Mouse (Mus musculus) intestine, embryonic 14.5 days (tissue): ENCODE measurements around the gene Micu1. TPM values are rescaled to one million over a fixed set of nuclear protein-coding genes. Genes with fewer than 3 reads are reported as not detected.

Source experiments
- ATAC-seq: fragments of 200-750 bp; cut with Nextera tagmentation; replicated peaks from 2 replicates; pipeline ENCODE4 v1.8.0; 2017; ENCODE audit warnings: low read depth, moderate number of reproducible peaks, moderate TSS enrichment, moderate library complexity; ENCODE audit not compliant: low FRiP score, low TSS enrichment
- DNase-seq: peaks from one replicate; pipeline ENCODE4 v3.0.0-alpha.2; 2018; ENCODE audit warnings: low spot score
- H3K27ac ChIP-seq: fragments of 300-500 bp; sonication (generic); 2 replicates; pipeline ENCODE4 v1.5.1; 2014; ENCODE audit warnings: low read depth, mild to moderate bottlenecking, control low read depth
- H3K27me3 ChIP-seq: fragments of 300-500 bp; sonication (generic); replicated peaks from 2 replicates; pipeline ENCODE4 v1.6.1; 2014; ENCODE audit warnings: low read length, control low read depth; ENCODE audit not compliant: control insufficient read depth, insufficient read depth
- H3K36me3 ChIP-seq: fragments of 300-500 bp; sonication (generic); 2 replicates; pipeline ENCODE4 v1.6.1; 2014; ENCODE audit warnings: low read length, control low read depth; ENCODE audit not compliant: control insufficient read depth, insufficient read depth
- H3K4me1 ChIP-seq: fragments of 300-500 bp; sonication (generic); replicated peaks from 2 replicates; pipeline ENCODE4 v1.6.1; 2014; ENCODE audit warnings: low read length, control low read depth, mixed read lengths; ENCODE audit not compliant: control insufficient read depth, insufficient read depth
- H3K4me2 ChIP-seq: fragments of 300-500 bp; sonication (generic); 2 replicates; pipeline ENCODE4 v1.6.1; 2014; ENCODE audit warnings: low read length
- H3K4me3 ChIP-seq: fragments of 300-500 bp; sonication (generic); 2 replicates; pipeline ENCODE4 v1.5.1; 2014; ENCODE audit warnings: low read depth, low read length, control low read depth, mixed read lengths
- H3K9ac ChIP-seq: fragments of 300-500 bp; sonication (generic); 2 replicates; pipeline ENCODE4 v1.6.1; 2014; ENCODE audit warnings: mild to moderate bottlenecking, low read length
- H3K9me3 ChIP-seq: fragments of 300-500 bp; sonication (generic); 2 replicates; pipeline ENCODE4 v1.6.1; 2016; ENCODE audit warnings: low read length, control low read depth; ENCODE audit not compliant: control insufficient read depth
- WGBS: fragments of 180-500 bp; shearing (Covaris S2); extraction: QIAGEN DNeasy Blood & Tissue Kit; methylation state at CpG from one replicate; pipeline ENCODE4 v1.1.7; 2014; 5-methylcytosine and 5-hydroxymethylcytosine counted together
- polyA plus RNA-seq: library from polyadenylated mRNA; unstranded; fragments of >200 nt; fragmentation: Nextera tagmentation; extraction: Ambion mirVana; gene quantifications from 2 replicates; pipeline ENCODE4 v1.2.1, GENCODE M21; 2014

Micu1 gene
- polyA plus RNA-seq, 1 experiment from 2014 or later = 65.8 TPM

DNA sequence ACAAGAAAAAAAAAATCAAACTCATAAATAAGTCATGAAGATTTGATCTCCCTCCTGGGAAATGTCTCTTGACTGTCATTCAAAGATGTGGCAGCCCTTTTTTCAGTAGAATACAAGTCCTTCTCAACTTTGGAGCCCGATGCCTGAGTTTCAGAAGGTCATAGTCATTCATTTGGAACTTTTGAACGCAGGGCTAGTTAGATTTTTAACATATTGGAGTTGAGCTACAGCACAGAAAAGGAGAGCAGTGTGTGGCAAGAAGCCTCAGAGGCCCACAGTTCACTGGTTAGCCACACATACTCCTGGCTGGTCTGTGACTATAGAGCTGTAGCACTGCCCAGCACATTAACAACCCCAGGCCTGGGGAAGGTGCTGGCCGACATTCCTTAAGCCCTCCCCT, 96.1 kb downstream of the Micu1 start:
- H3K4me1 ChIP-seq = peaks cover 9% of the 10 kb centered on the region
- H3K36me3 ChIP-seq = peaks cover 14% of the 10 kb centered on the region; the same call in 1 of the 2 replicates
- no peak overlapping the region for H3K9ac ChIP-seq
- DNase-seq = no peak
- no peak overlapping the region for H3K4me2 ChIP-seq
- H3K27me3 ChIP-seq = no peaks in the 10 kb centered on the region
- ATAC-seq = no peak
- no peaks in the 10 kb centered on the region for H3K9me3 ChIP-seq
- no peak overlapping the region for H3K4me3 ChIP-seq
- WGBS = 77% methylated on average over 3 of the region's 3 CpGs
- H3K27ac ChIP-seq = no peak overlapping the region

DNA sequence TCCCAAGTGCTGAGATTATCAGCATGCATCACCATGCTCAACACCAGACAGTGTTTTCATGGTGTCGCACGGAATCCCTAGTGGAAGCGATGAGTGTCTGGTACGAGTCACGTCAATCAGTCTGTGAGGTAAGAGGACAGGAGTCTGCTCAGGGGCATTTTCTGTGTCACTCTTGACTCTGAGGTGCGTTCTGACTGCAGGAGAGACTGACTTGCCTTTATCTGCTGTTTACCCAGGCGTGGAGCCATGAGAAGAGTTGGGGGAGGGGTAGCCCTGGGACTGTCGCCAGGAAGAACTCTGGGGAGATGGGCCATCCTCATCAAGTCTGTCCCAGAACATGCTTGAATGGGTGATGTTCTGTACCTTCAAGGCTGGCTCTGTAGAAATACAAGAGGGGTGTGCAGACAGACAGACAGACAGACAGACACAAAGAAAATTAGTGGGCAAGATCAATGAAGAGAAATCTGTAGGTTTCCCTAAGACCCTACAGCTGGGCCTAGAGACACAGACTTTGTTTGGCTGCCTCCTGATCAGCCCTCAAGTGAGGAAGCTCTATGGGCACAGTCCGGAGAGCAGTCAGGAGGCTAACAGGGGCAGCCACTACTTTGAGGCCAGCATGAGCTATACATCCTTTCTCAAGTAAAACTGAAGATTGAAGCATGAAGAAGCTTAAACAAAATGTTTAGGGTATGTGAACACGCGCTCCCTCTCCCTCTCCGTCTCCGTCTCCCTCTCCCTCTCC, 97.2 kb downstream of the Micu1 start:
- Histone ChIP-seq H3K27ac (no peak overlapping the region), H3K27me3 (no peaks in the 10 kb centered on the region), H3K4me2 (no peak overlapping the region), H3K9ac (no peak overlapping the region), H3K4me1 (peaks cover 9% of the 10 kb centered on the region), H3K4me3 (no peak overlapping the region), H3K9me3 (no peaks in the 10 kb centered on the region), H3K36me3 (peaks cover 11% of the 10 kb centered on the region; the same call in 1 of the 2 replicates)
- DNase-seq (no peak), ATAC-seq (no peak)
- 52% methylated on average over 13 of the region's 13 CpGs for WGBS

DNA sequence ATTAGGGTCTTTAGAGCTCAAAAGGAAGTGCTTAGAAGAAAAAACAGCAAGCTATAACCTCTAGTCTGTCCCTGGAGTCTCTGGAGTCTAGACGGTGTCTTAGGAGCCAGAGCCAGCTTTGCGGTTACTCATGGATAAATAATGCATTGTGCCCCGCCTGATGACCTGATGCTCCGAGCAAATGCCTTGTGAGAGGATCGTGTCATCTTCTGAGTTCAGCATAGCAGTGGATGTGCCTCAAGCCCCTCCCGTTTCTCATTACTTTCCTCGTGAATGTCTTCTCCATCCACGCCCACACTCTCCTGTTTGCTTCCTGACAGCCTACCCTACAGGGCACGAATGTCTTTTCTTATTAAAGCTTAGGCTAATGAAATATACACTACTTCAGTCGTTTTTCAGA, 97.9 kb downstream of the Micu1 start:
- WGBS = 35% methylated on average over 10 of the region's 10 CpGs
- ATAC-seq = no peak

DNA sequence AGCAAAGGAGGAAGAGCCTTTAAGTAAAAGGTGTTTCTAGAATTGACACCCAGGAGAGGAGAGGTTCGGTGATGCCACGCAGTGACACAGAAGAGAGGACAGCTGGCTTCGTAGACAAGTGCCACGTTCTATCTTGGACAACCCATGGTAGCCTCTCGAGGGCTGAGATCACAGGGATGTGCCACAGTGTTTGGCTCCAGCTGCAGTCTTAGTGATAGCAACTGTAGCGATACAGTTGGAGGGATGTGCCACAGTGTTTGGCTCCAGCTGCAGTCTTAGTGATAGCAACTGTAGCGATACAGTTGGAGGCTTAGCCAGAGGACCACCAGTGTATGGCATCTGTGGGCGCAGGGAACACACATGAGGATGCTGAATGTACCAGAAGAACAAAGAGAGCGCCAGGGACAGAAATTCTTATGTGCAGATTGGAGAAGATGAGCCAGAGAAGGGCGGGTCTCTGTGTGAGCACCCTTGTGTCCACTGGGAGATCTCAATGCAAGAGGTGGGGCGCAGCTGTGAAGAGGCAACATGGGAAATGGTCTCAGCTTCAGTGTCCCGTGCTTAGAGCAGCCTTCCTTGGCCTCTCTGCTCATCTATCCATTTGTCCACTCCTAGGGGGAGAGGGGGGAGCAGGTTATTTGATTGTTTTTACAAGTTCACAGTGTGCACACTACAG, 98.7 kb downstream of the Micu1 start:
- no peak overlapping the region for H3K27ac ChIP-seq
- peaks cover 10% of the 10 kb centered on the region; the same call in 1 of the 2 replicates for H3K36me3 ChIP-seq
- 90% methylated on average over 12 of the region's 12 CpGs for WGBS
- no peaks in the 10 kb centered on the region for H3K27me3 ChIP-seq
- H3K4me3 ChIP-seq = no peak overlapping the region
- ATAC-seq = no peak
- H3K4me1 ChIP-seq = peaks cover 9% of the 10 kb centered on the region
- no peak for DNase-seq
- no peak overlapping the region for H3K9ac ChIP-seq
- no peaks in the 10 kb centered on the region for H3K9me3 ChIP-seq
- H3K4me2 ChIP-seq = no peak overlapping the region

More for the DNA sequence above, 97.9 kb downstream of the Micu1 start:
- peaks cover 9% of the 10 kb centered on the region for H3K4me1 ChIP-seq
- no peak overlapping the region for H3K4me2 ChIP-seq
- H3K4me3 ChIP-seq = no peak overlapping the region
- DNase-seq = no peak
- H3K36me3 ChIP-seq = peaks cover 13% of the 10 kb centered on the region; the same call in 1 of the 2 replicates
- no peak overlapping the region for H3K27ac ChIP-seq
- H3K9me3 ChIP-seq = no peaks in the 10 kb centered on the region
- no peaks in the 10 kb centered on the region for H3K27me3 ChIP-seq
- no peak overlapping the region for H3K9ac ChIP-seq

DNA sequence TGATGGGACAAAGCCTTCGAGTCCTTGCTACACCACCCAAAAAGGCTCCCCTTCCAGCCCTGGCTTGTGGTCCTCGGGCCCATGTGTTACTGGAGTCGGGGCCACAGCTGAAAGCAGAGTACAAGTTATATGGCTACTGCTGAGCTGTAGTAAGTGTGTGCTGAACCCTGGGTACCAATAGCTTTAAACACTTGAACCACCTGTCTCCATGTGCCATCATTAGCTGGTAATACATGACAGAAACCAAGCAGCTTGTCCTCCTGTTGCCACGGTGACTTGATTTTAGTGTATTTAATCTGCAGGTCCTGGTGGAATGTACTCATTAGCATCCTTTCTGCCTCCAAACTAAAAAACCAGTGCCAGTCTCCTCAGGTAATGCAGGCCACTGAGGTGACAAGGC, 106.4 kb downstream of the Micu1 start:
- Histone ChIP-seq H3K36me3 (0 out of 2 replicates have a peak, but pooled peaks cover 4% of the 10 kb centered on the region), H3K27me3 (no peaks in the 10 kb centered on the region), H3K9ac (no peak overlapping the region), H3K4me3 (no peak overlapping the region), H3K9me3 (no peaks in the 10 kb centered on the region), H3K27ac (no peak overlapping the region), H3K4me1 (peaks cover 6% of the 10 kb centered on the region; the same call in 1 of the 2 replicates), H3K4me2 (no peak overlapping the region)
- ATAC-seq (no peak), DNase-seq (no peak)
- whole genome bisulfite sequencing = 90% methylated on average over 4 of the region's 4 CpGs

DNA sequence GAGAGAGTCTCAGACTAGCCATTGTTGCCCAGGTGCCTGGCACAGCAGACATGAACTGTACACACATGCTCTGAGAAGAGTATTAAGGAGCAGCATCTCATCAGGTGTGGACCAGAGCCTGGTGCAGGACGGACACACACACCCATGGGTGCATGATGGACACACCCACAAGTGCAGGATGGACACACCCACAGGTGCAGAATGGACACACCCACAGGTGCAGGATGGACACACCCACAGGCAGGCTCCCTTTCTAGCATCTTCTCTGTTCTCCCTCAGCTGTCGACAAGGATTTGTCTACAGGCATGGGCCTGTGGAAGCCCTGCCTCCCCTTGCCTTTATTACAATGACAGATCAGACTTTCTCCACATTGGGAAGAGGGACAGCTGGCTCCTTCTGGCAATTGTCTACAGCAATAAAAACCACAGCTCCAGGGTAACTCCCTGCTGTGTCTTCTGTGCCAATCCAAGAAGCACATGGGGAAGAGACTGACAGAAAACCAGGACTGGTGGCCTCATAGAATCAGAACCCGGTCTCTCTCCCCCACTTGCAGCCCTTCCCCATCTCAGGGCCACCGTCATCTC, 107.8 kb downstream of the Micu1 start:
- no peaks in the 10 kb centered on the region for H3K9me3 ChIP-seq
- no peaks in the 10 kb centered on the region for H3K27me3 ChIP-seq
- no peak for ATAC-seq
- 62% methylated on average over 4 of the region's 4 CpGs for WGBS
- 0 out of 2 replicates have a peak, but pooled peaks cover 4% of the 10 kb centered on the region for H3K36me3 ChIP-seq
- no peak overlapping the region for H3K4me3 ChIP-seq
- DNase-seq = no peak
- H3K4me1 ChIP-seq = peaks cover 6% of the 10 kb centered on the region; the same call in 1 of the 2 replicates
- no peak overlapping the region for H3K9ac ChIP-seq
- H3K27ac ChIP-seq = no peak overlapping the region
- H3K4me2 ChIP-seq = no peak overlapping the region

DNA sequence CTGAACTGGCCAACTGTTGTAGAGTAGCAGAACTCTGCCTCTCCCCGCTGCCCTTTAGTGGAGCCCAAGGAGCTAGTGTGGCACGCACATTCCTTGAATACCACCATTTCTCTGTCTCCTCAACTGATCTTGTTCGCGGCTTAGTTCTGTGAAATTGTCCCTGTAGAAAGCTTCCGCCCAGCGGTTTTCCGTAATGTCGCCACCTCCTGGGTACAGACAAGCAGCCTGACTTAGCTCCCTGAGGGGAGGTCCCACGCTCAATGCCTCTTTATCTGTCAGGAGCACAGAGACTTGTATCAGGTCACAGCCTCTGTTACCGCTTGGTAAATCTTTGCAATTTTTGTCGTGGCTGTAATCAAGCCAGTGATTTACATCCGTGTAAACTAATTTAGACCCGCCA, 110.7 kb downstream of the Micu1 start:
- peaks cover 6% of the 10 kb centered on the region; the same call in 1 of the 2 replicates for H3K4me1 ChIP-seq
- no peak overlapping the region for H3K4me2 ChIP-seq
- WGBS = 33% methylated on average over 13 of the region's 13 CpGs
- H3K4me3 ChIP-seq = no peak overlapping the region
- no peaks in the 10 kb centered on the region for H3K9me3 ChIP-seq
- no peaks in the 10 kb centered on the region for H3K27me3 ChIP-seq
- no peak overlapping the region for H3K9ac ChIP-seq
- ATAC-seq = no peak
- DNase-seq = no peak
- no peak overlapping the region for H3K27ac ChIP-seq
- 0 out of 2 replicates have a peak, but pooled peaks cover 4% of the 10 kb centered on the region for H3K36me3 ChIP-seq

DNA sequence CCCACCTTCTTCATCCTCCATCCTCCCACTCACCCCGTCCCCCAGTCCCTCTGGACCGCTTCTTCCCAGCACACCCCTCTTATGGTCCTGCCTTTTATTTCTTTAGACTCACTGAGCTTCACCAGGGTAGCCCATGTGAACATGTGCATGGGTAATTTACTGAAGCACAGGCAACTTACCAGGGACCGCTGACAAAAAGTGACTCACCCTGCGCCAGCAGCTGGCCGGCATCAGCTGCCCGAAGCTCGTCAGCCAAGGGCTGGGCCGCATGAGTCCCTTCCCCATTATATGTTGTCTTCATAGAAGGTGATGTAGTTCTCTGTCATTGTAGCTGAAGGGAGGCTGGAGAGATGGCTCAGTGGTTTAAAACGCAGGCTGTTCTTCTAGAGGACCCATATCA, 111.5 kb downstream of the Micu1 start:
- H3K9ac ChIP-seq = no peak overlapping the region
- DNase-seq (no peak), ATAC-seq (no peak)
- no peaks in the 10 kb centered on the region for H3K9me3 ChIP-seq
- H3K4me1 ChIP-seq = peaks cover 6% of the 10 kb centered on the region; the same call in 1 of the 2 replicates
- no peak overlapping the region for H3K27ac ChIP-seq
- WGBS = 92% methylated on average over 9 of the region's 9 CpGs
- 0 out of 2 replicates have a peak, but pooled peaks cover 4% of the 10 kb centered on the region for H3K36me3 ChIP-seq
- no peaks in the 10 kb centered on the region for H3K27me3 ChIP-seq
- no peak overlapping the region for H3K4me2 ChIP-seq
- no peak overlapping the region for H3K4me3 ChIP-seq
